Mouse (Mus musculus) bone marrow macrophage, adult 2 months (primary cell): ENCODE measurements around the gene Abhd6.

Experiments used
- CTCF ChIP-seq: IDR thresholded peaks from 2 replicates; pipeline ENCODE4 v1.5.1; 2012; ENCODE audit warnings: low read depth, mild to moderate bottlenecking, low read length, moderate library complexity
- POLR2A ChIP-seq: IDR thresholded peaks from 2 replicates; pipeline ENCODE4 v1.6.1; 2012; ENCODE audit warnings: mild to moderate bottlenecking, low read depth, low read length, borderline replicate concordance

- TF ChIP-seq CTCF, result no peak
- no peak for TF ChIP-seq POLR2A
Observed at GRCm38 (mm10) chr14:7981226-7981625, 21.5 kb upstream of the Abhd6 start.
